Mouse (Mus musculus) G1E (cell line): ENCODE measurements around the gene Amdhd1.

Experiments
- CTCF ChIP-seq: IDR thresholded peaks from 2 replicates; pipeline ENCODE4 v1.5.1; 2012; ENCODE audit warnings: low read depth, low read length, inconsistent platforms, mixed read lengths
- GATA1 ChIP-seq: IDR thresholded peaks from 2 replicates; pipeline ENCODE4 v1.6.1; 2012; ENCODE audit warnings: borderline replicate concordance, low read length, inconsistent platforms, mixed read lengths
- POLR2AphosphoS5 ChIP-seq: IDR thresholded peaks from 2 replicates; pipeline ENCODE4 v1.6.1; 2012; ENCODE audit warnings: low read depth, low read length, inconsistent platforms; ENCODE audit not compliant: insufficient replicate concordance

DNA sequence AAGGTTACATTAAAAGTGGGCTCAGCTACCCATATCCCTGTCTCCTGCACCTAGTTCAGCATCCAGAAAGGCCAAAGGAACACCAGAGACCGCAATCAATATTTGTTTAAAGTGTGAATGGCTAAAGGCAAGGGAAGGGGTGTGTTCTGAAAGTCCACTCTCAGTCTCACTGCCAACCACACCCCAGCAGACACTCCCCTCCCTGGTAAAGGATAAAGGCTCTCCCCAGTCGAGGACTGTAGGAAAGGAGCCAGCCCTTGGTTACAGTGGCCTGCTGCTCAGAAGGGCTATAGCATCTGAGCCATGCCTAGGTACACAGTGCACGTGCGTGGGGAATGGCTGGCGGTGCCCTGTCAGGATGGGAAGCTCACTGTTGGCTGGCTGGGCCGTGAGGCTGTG is 51.0 kb downstream of the Amdhd1 start:
- no peak for TF ChIP-seq CTCF
- TF ChIP-seq POLR2AphosphoS5: no peak
- TF ChIP-seq GATA1: no peak
